Mouse (Mus musculus): ENCODE results near the gene Tap2. TPM values are rescaled to one million over a fixed set of nuclear protein-coding genes. Genes with fewer than 3 reads are reported as not detected.

Tap2 gene
- polyA plus RNA-seq, 2 experiments, result 2.4 to 2.9 TPM

DNA sequence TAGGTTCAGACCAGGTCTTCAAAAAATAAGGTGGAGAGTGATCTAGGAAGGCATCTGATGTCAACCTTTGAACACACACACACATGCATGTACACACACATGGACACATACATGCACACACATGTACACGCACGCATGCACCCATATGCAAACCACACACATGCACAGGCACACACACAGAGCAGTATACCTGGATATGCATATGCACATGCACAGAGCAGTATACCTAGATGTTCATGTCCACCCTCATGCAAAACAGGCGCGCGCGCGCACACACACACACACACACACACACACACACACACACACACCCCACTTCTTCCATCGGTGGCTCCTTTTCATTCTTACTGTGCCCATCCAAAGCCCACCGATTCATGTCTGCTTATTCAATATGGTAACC lies 4.5 kb downstream of the Tap2 start:
- Histone ChIP-seq H3K27me3 (ENCODE audit: control insufficient read depth, insufficient read depth, low read length) (peaks cover 45% of the 10 kb centered on the region), H3K27ac (replicated peaks; ENCODE audit: low read depth, low read length) (no peak overlapping the region)
- 89% methylated on average over 9 of the region's 9 CpGs for WGBS

DNA sequence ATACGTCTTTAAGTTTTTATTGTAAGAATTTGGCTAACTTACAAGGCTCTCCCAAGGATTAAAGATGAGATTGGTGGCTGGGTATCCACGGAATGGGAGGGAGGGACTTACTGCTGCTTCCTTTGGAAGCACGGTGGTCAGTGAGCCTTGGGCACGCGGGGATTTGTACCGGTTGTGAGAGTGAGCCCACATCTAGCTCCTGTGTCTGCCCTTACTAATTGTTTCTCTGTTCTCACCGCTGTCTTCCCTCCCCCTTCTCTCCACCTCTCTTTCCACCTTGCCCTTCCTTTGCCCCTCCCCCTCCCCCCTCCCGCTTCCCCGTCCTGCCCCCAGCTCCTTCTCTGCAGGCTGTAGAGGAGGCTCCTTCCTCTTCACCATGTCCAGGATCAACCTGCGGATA lies 5.1 kb downstream of the Tap2 start:
- H3K4me1 ChIP-seq (ENCODE audit: control insufficient read depth, insufficient read depth, low read length), result no peaks in the 10 kb centered on the region; the same call in 1 of the 2 replicates
- no peak overlapping the region for H3K4me2 ChIP-seq (replicated peaks; ENCODE audit: low read depth, low read length, severe bottlenecking)
- H3K27me3 ChIP-seq (ENCODE audit: control insufficient read depth, insufficient read depth, low read length), result peaks cover 48% of the 10 kb centered on the region
- H3K4me3 ChIP-seq (replicated peaks; ENCODE audit: low read length), result no peak overlapping the region
- TF ChIP-seq POLR2A (IDR thresholded peaks at IDR 0.05; ENCODE audit: borderline replicate concordance, extremely low read depth, insufficient read depth, insufficient read length), result no peak
- H3K27ac ChIP-seq (replicated peaks; ENCODE audit: low read depth, low read length), result no peak overlapping the region
- no peaks in the 10 kb centered on the region for H3K9me3 ChIP-seq (ENCODE audit: control insufficient read depth, low read length)
- ATAC-seq (ENCODE audit: low FRiP score, low read depth) (no peak), DNase-seq (ENCODE audit: low spot score) (no peak)
- no peaks in the 10 kb centered on the region for H3K36me3 ChIP-seq (ENCODE audit: control insufficient read depth, insufficient read depth, low read length)
- 19% methylated on average over 10 of the region's 10 CpGs for WGBS
- H3K9ac ChIP-seq (ENCODE audit: low read depth, low read length, severe bottlenecking), result no peak overlapping the region

More for the DNA sequence above, 4.5 kb downstream of the Tap2 start:
- Histone ChIP-seq H3K4me1 (ENCODE audit: control insufficient read depth, insufficient read depth, low read length) (no peaks in the 10 kb centered on the region; the same call in 1 of the 2 replicates), H3K9me3 (ENCODE audit: control insufficient read depth, low read length) (no peaks in the 10 kb centered on the region), H3K4me2 (replicated peaks; ENCODE audit: low read depth, low read length, severe bottlenecking) (no peak overlapping the region), H3K4me3 (replicated peaks; ENCODE audit: low read length) (no peak overlapping the region), H3K9ac (ENCODE audit: low read depth, low read length, severe bottlenecking) (no peak overlapping the region), H3K36me3 (ENCODE audit: control insufficient read depth, insufficient read depth, low read length) (no peaks in the 10 kb centered on the region)
- ATAC-seq (ENCODE audit: low FRiP score, low read depth) (no peak), DNase-seq (ENCODE audit: low spot score) (no peak)
- no peak for TF ChIP-seq POLR2A (IDR thresholded peaks at IDR 0.05; ENCODE audit: borderline replicate concordance, extremely low read depth, insufficient read depth, insufficient read length)

DNA sequence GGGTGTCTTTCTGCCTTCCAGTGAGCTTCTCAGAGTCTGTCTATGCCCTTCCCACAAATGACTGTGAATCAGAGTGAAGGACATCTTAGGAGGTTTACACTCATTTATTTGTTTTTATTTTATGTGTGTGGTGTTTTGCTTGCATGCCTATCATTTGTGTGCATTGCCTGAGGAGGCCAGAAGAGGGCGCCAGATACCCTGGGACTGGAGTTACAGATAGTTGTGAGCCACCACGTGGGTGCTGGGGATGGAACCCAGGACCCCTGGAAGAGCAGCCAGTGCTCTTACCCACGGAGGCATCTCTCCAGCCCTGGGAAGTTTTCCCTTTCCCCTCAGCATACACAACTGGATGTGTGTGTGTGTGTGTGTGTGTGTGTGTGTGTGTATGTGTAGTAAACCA lies 6.4 kb downstream of the Tap2 start:
- Histone ChIP-seq H3K36me3 (ENCODE audit: control insufficient read depth, insufficient read depth, low read length) (no peaks in the 10 kb centered on the region), H3K9me3 (ENCODE audit: control insufficient read depth, low read length) (no peaks in the 10 kb centered on the region), H3K27ac (replicated peaks; ENCODE audit: low read depth, low read length) (no peak overlapping the region), H3K4me3 (replicated peaks; ENCODE audit: low read length) (no peak overlapping the region), H3K27me3 (ENCODE audit: control insufficient read depth, insufficient read depth, low read length) (peaks cover 59% of the 10 kb centered on the region), H3K4me2 (replicated peaks; ENCODE audit: low read depth, low read length, severe bottlenecking) (no peak overlapping the region), H3K9ac (ENCODE audit: low read depth, low read length, severe bottlenecking) (no peak overlapping the region), H3K4me1 (ENCODE audit: control insufficient read depth, insufficient read depth, low read length) (no peaks in the 10 kb centered on the region; the same call in 1 of the 2 replicates)
- ATAC-seq (ENCODE audit: low FRiP score, low read depth), result no peak
- no peak for DNase-seq (ENCODE audit: low spot score)
- 52% methylated on average over 3 of the region's 3 CpGs for WGBS
- no peak for TF ChIP-seq POLR2A (IDR thresholded peaks at IDR 0.05; ENCODE audit: borderline replicate concordance, extremely low read depth, insufficient read depth, insufficient read length)

DNA sequence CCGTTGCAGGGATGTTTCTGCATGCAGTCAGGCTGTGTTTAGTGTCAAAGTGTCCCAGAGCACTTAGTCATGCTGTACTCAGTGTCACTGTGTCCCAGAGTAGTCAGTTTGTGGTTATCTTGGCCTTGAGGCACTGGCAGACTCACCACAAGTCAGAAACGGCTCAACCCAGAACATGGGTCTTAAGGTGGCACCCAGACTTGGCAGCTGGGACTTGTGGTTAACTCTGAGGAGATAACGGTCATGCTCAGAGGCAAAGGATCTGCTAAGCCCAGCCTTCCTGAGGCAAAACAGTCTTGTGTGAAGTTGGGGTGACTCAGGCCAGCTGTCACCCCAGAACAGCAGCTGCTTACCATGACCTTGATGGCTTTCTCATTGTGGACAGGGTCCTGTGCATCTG lies 7.3 kb downstream of the Tap2 start:
- Histone ChIP-seq H3K9ac (ENCODE audit: low read depth, low read length, severe bottlenecking) (no peak overlapping the region), H3K9me3 (ENCODE audit: control insufficient read depth, low read length) (no peaks in the 10 kb centered on the region), H3K27ac (replicated peaks; ENCODE audit: low read depth, low read length) (no peak overlapping the region), H3K4me2 (replicated peaks; ENCODE audit: low read depth, low read length, severe bottlenecking) (no peak overlapping the region), H3K4me1 (ENCODE audit: control insufficient read depth, insufficient read depth, low read length) (no peaks in the 10 kb centered on the region), H3K36me3 (ENCODE audit: control insufficient read depth, insufficient read depth, low read length) (no peaks in the 10 kb centered on the region), H3K4me3 (replicated peaks; ENCODE audit: low read length) (no peak overlapping the region), H3K27me3 (ENCODE audit: control insufficient read depth, insufficient read depth, low read length) (peaks cover 50% of the 10 kb centered on the region)
- no peak for DNase-seq (ENCODE audit: low spot score)
- ATAC-seq (ENCODE audit: low FRiP score, low read depth), result no peak
- WGBS, result 83% methylated on average over 3 of the region's 3 CpGs
- TF ChIP-seq POLR2A (IDR thresholded peaks at IDR 0.05; ENCODE audit: borderline replicate concordance, extremely low read depth, insufficient read depth, insufficient read length), result no peak

DNA sequence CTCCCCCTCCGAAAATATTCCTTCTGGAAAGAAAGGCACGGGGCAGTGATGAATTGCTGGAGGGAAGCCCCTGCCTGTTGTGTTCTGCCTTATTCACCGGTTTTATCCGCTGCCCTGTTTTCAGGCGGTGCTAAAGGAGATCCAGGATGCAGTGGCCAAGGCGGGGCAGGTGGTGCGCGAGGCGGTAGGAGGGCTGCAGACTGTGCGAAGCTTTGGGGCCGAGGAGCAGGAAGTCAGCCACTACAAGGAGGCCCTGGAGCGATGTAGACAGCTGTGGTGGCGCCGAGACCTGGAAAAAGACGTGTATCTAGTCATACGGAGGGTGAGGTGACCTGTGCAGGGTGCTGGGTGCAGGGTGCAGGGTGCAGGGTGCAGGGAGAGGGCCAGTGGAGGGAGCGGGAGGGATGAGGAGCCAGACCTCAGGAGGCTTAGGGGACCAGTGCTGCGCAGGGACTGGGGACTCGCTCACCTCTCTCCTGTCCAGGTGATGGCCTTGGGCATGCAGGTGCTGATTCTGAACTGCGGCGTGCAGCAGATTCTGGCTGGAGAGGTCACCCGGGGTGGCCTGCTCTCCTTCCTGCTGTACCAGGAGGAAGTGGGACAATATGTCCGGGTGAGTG lies 8.5 kb downstream of the Tap2 start:
- no peaks in the 10 kb centered on the region for H3K36me3 ChIP-seq (ENCODE audit: control insufficient read depth, insufficient read depth, low read length)
- no peak for ATAC-seq (ENCODE audit: low FRiP score, low read depth)
- H3K27me3 ChIP-seq (ENCODE audit: control insufficient read depth, insufficient read depth, low read length), result peaks cover 45% of the 10 kb centered on the region
- no peak overlapping the region for H3K4me2 ChIP-seq (replicated peaks; ENCODE audit: low read depth, low read length, severe bottlenecking)
- H3K9me3 ChIP-seq (ENCODE audit: control insufficient read depth, low read length), result no peaks in the 10 kb centered on the region
- no peaks in the 10 kb centered on the region for H3K4me1 ChIP-seq (ENCODE audit: control insufficient read depth, insufficient read depth, low read length)
- no peak for DNase-seq (ENCODE audit: low spot score)
- H3K9ac ChIP-seq (ENCODE audit: low read depth, low read length, severe bottlenecking), result no peak overlapping the region
- no peak for TF ChIP-seq POLR2A (IDR thresholded peaks at IDR 0.05; ENCODE audit: borderline replicate concordance, extremely low read depth, insufficient read depth, insufficient read length)
- H3K27ac ChIP-seq (replicated peaks; ENCODE audit: low read depth, low read length), result no peak overlapping the region
- 18% methylated on average over 23 of the region's 23 CpGs for WGBS
- no peak overlapping the region for H3K4me3 ChIP-seq (replicated peaks; ENCODE audit: low read length)

Measured in limb, embryonic 14.5 days (tissue).